Mouse (Mus musculus) layer of hippocampus, adult 9-11 months (tissue): ENCODE measurements around the gene C5ar1.
"Not testable (repeated sequence)": the region's sequence is repeated elsewhere in the genome, so short reads cannot be mapped to it uniquely, and the experiment has no call there.

Source experiments
- DNase-seq: peaks from one replicate; pipeline ENCODE4 v3.0.0; 2022

Gene C5ar1

GRCm38 (mm10) chr7:16259110-16259590, at the start of gene C5ar1:
Gene C5ar1, minus strand, starts transcription at chr7:16259540.
- DNase-seq = no peak

GRCm38 (mm10) chr7:16308555-16309317, 49.4 kb upstream of the C5ar1 start:
- peak; percentile 68 for DNase-seq

DNA sequence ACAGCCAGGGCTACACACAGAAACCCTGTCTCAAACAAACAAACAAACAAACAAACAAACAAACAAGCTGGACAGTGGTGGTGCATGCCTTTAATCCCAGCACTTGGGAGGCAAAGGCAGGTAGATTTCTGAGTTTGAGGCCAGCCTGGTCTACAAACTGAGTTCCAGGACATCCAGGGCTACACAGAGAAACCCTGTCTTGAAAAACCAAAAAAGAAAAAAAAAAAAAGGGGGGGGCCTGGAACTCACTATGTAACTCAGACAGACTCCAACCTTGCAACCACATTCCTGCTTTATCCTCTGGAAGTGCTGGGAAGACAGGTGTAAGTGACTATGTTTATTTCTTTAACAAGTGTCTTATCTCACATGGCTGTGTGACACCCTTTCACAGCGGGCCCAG, 48.8 kb upstream of the C5ar1 start, which contains the start of gene Bbc3:
TSS of gene Bbc3 (plus strand) at position 301 of the 400 bp plus-strand sequence.
- DNase-seq = not testable (repeated sequence)

- DNase-seq = not testable (repeated sequence)
Observed at GRCm38 (mm10) chr7:16307141-16307540, 47.8 kb upstream of the C5ar1 start.

- DNase-seq = peak; percentile 96
Observed at GRCm38 (mm10) chr7:16299419-16300035, 40.2 kb upstream of the C5ar1 start.

GRCm38 (mm10) chr7:16298927-16299326, 39.6 kb upstream of the C5ar1 start:
- DNase-seq = no peak

DNA sequence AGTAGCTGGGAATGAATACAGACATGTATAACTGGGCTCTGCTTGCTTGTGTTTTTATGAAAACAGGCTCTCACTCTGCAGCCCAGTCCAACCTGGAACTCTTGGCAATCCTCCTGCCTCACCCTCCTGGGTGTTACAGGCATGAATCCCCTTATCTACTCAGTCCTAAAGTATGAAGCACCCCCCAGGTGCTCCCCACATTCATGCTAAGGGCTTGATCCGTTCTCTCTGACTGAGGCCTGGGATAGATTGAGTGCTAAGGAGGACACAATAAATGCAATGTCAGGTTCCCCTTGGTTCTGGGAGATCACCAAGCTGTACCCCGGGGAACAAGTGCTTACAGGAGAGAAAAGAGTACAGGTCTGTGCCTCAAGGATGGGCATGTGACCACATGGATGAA, 38.3 kb upstream of the C5ar1 start:
- no peak for DNase-seq

GRCm38 (mm10) chr7:16296766-16297390, 37.5 kb upstream of the C5ar1 start:
- DNase-seq = peak; percentile 90

- DNase-seq = no peak
Observed at GRCm38 (mm10) chr7:16296146-16296545, 36.8 kb upstream of the C5ar1 start.

DNA sequence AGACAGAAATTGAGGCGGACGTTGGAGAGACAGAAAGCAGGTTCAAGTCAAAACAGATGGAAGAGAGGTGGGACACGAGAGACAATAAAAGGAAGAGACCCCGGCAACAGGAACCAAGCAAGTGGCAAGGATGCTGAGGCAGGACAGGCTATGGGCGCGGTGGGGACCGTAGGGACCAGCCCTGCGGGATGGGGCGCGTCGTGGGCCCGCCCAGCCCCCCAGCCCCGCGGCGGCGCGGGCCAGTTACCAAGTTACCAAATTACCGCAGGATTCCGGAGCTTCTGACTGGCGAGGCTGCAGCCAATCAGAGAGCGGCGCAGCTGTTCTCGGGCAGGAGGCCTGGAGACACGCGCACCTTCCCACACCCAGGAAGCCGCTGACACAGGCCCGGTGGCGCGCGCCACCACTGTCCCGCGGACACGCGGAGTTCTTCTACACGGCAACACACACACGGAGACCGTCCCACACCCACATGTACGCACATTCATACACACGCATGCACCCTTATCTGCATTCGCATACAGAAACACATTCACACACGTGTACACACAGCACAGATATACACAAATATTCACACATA, 36.1 kb upstream of the C5ar1 start:
- DNase-seq = peak; percentile 89

DNA sequence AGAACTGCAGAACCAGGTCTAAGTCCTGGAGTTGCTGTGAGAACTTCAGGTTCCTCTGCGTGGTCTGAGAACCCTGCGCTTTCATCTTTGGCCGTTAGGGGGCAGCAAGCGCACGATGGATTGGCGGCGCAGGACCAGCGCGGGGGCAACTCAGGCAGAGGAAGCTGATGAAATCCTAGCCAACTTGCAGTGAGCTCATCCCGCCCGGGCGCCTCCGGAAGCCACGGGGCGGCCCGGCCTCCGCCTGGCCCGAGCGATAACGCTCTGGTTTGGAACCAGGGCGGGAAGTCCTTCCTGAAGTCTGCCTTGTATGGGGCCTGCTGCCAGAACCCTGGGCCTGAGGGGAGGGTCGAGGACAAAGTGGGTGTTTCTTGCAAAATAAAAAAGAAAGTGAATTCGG, 35.5 kb upstream of the C5ar1 start:
- peak; percentile 93 for DNase-seq

DNA sequence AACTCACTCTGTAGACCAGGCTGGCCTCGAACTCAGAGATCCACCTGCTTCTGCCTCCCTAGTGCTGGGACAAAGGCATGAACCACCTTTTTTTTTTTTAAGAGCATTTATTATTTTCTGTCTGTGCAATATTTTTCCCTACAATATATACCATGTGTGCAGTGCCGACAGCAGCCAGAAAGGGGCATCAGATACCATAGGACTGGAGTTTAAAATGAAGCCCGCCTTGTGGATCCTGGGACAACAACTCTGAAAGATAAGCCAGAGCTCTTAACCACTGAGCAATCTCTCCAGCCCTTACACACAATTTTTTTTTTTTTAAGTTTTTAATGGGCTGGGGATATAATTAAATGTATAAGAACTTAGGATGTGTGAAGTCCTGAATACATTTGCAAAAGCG, 35.0 kb upstream of the C5ar1 start:
- no peak for DNase-seq

GRCm38 (mm10) chr7:16287791-16288190, 28.5 kb upstream of the C5ar1 start:
- DNase-seq = no peak

DNA sequence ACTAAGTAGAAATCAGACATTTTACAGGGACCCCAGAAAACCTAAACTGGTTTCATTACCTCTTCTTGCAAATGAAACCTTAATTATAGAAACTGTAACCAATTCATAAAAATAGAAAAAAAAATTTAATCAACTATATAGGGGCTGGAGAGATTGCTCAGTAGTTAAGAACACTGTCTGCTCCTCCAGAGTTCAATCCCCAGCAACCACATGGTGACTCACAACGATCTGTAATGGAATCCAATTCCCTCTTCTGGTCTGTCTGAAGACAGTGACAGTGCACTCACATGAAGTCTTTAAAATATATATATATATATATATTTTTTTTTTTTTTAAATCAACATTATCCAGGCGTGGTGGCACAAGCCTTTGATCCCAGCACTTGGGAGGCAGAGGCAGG, 27.7 kb upstream of the C5ar1 start:
- DNase-seq = no peak

DNA sequence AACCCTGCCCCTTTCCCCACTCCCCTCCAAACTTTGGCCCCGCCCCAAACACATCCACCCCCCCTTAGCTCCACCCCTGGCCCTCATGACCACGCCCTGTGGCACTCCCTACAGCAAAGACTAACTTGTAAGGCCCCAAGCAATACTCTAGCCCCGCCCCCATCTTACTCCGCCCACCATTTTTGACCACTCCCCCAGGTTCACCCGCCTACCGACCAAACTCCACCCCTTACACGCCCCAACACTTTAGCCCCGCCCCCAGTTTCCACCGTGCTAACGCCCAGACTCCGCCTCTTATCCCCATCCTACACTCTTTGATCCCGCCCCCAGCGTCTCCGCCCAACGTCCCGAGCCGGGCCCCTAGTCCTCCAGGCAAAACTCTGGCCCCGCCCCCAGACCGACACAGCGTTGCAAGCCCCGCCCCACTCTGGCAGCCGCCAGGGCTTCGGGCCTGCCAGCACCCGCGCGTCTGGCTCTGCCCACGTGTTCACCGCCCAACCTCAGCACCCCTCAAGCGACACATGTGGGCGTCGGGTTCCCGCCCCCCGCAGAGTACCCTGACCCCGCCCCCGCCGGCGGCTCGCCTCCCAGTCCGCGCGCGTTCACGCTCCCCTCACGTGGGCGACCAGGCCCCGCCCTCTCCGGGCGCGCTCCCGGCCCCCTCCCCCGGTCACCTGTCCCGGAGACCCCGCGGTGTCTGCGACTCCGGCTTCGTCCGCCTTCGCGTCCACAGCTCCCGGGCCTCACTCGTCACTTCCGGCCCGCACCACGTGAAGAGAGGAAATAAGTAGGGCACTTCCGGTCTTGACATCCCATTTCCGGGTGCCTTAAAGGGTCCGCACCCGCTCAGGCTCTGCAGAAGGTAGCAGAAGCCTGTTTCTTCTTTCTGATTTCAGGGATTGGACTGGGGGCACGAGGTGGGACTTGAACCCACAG, 27.0 kb upstream of the C5ar1 start, which contains the start of gene Ccdc9:
TSS of gene Ccdc9 (minus strand) at position 770 of the 936 bp plus-strand sequence.
- DNase-seq = peak; percentile 99

DNA sequence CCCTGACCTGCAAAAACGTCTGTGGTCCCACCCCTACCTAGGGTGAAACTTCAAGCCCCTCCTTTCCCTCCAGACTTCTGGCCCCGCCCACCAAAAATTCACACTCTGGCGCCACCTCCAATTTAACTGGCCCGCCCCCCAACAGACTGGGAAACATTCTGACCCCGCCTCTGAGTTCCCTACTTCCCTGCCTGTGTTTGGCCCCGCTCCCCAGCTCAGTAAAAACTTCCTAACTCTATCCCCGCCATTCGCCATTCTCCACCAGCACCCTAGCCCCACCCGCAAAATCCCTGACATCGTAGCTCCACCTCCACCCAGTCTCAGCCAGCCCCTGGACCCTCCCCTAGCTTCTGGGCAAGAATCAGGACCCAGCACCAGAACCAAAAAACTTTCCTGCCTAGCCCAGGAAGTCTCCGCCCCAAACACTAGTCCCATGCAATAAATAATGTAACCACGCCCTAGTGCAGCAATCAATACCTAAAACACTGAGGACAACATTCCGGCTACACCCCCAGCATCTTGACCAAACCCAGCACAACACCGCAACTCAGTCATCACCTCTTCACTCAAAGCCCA, 26.2 kb upstream of the C5ar1 start:
- peak; percentile 75 for DNase-seq

DNA sequence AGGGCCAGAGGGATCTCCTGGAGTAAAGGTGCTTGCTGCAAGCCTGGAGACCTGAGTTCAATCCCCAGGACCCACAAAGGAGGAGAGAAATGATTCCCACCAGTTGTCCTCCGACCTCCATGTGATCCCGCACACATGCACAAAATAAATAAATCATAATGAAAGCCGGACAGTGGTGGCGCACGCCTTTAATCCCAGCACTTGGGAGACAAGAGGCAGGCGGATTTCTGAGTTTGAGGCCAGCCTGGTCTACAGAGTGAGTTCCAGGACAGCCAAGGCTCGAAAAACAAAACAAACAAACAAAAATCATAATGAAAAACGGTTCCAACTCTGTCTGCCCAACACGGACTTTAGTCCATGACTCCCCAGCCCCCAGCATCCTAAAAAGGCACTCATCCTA, 25.6 kb upstream of the C5ar1 start:
- no peak for DNase-seq

DNA sequence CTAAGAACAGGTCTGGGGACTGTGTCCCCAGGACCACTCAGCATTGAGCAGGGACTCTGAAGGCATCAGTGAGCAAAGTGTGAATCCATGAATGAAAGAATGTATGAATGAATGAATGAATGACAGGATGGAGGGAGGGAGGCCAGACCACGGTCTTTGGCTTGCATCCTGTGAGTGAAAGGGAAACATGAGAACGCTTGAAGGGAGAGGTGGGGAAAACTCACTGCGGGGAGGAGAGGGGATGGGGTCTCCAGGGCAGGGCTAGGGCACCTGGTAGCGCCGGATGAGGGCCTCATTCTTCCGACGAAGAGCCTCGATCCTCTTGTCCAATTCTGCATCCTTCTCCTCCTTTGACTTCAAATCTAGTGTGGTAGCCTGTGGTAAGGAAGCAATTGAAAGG, 24.7 kb upstream of the C5ar1 start:
- no peak for DNase-seq

- DNase-seq = no peak
Observed at GRCm38 (mm10) chr7:16282334-16282733, 23.0 kb upstream of the C5ar1 start.

GRCm38 (mm10) chr7:16280721-16281120, 21.4 kb upstream of the C5ar1 start:
- no peak for DNase-seq
